Mouse (Mus musculus) liver, adult 2 months (tissue): ENCODE measurements around the gene Amdhd2.

ENCODE experiments used
- CTCF ChIP-seq: fragments of 200-500 bp; IDR thresholded peaks from 2 replicates; pipeline ENCODE4 v1.5.1; 2011; ENCODE audit warnings: low read depth, low read length, control low read depth
- POLR2A ChIP-seq: fragments of 200-500 bp; IDR thresholded peaks from 2 replicates; pipeline ENCODE4 v1.6.1; 2011; ENCODE audit warnings: low read length, control low read depth; ENCODE audit not compliant: insufficient read depth; ENCODE audit errors: extremely low read depth

DNA sequence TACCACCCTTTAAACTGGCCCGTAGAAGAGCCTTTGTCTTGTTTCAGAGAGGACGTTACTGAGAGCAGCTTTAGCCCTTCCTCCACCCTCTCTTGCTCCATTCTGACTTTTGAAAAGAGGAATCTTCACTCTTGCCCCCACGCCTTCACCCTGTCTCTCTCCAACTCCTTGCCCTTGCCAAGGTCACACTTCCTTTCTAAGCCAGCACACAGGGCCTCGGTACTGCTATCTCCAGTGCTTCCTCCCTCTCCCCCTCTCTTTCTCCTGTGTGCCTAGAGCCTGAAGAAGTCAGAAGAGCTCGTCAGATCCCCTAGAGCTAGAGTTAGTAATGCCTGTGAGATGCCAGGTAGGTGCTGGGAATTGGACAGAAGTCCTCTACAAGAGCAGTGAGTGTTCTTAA, 7.2 kb upstream of the Amdhd2 start:
- TF ChIP-seq POLR2A (no peak), CTCF (no peak)
